Mouse (Mus musculus) small intestine, adult 2 months (tissue): ENCODE data around the gene Tle4. TPM values are rescaled to one million over a fixed set of nuclear protein-coding genes. Genes with fewer than 3 reads are reported as not detected.

ENCODE experiments used
- H3K27ac ChIP-seq: fragments of 200-500 bp; 2 replicates; pipeline ENCODE4 v1.5.1; 2012; ENCODE audit warnings: low read depth, low read length, control low read depth, inconsistent platforms; ENCODE audit not compliant: insufficient read depth
- H3K27me3 ChIP-seq: fragments of 200-500 bp; 2 replicates; pipeline ENCODE4 v1.6.1; 2012; ENCODE audit warnings: mild to moderate bottlenecking, moderate library complexity, low read length, inconsistent platforms; ENCODE audit not compliant: control insufficient read depth, insufficient read depth
- H3K36me3 ChIP-seq: fragments of 200-500 bp; 2 replicates; pipeline ENCODE4 v1.6.1; 2012; ENCODE audit warnings: mild to moderate bottlenecking, low read length, control low read depth, inconsistent platforms; ENCODE audit not compliant: control insufficient read depth, insufficient read depth
- H3K4me1 ChIP-seq: fragments of 200-500 bp; 2 replicates; pipeline ENCODE4 v1.6.1; 2012; ENCODE audit warnings: low read length, inconsistent platforms, mixed read lengths; ENCODE audit not compliant: control insufficient read depth, insufficient read depth, insufficient read length
- H3K4me3 ChIP-seq: fragments of 200-500 bp; 2 replicates; pipeline ENCODE4 v1.5.1; 2012; ENCODE audit warnings: low read depth, mild to moderate bottlenecking, control low read depth, inconsistent platforms, low read length, moderate library complexity
- CTCF ChIP-seq: fragments of 200-500 bp; IDR thresholded peaks from 2 replicates; pipeline ENCODE4 v1.5.1; 2012; ENCODE audit warnings: low read depth, mild to moderate bottlenecking, control low read depth, inconsistent platforms, low read length, moderate library complexity, mixed read lengths; ENCODE audit not compliant: insufficient replicate concordance, insufficient read length; ENCODE audit errors: extremely low read depth
- POLR2A ChIP-seq: fragments of 200-500 bp; IDR thresholded peaks from 2 replicates; pipeline ENCODE4 v1.6.1; 2012; ENCODE audit warnings: low read depth, mild to moderate bottlenecking, control low read depth, inconsistent platforms, low read length, moderate library complexity
- WGBS: fragments of 180-500 bp; shearing (Covaris S2); methylation state at CpG from one replicate; pipeline ENCODE4 v1.1.7; 2018; 5-methylcytosine and 5-hydroxymethylcytosine counted together
- polyA plus RNA-seq: library from polyadenylated mRNA; depleted of rRNA; stranded (reverse); fragments of >200 nt; gene quantifications from 2 replicates; pipeline ENCODE4 v1.2.3, GENCODE M21; 2012

The Tle4 gene
- polyA plus RNA-seq, 1 experiment, result 24.6 TPM

- Histone ChIP-seq H3K27me3 (no peaks in the 10 kb centered on the region), H3K4me3 (no peak overlapping the region), H3K36me3 (peaks cover 4% of the 10 kb centered on the region), H3K27ac (peak overlapping the region; percentile 66), H3K4me1 (peaks cover 10% of the 10 kb centered on the region; the same call in 1 of the 2 replicates)
- TF ChIP-seq POLR2A, result no peak
- WGBS, result 37% methylated on average over 3 of the region's 3 CpGs
These were observed 104.8 kb downstream of the Tle4 start for GRCm38 (mm10) chr19:14493047-14493446.

GRCm38 (mm10) chr19:14487180-14487579 is 110.7 kb downstream of the Tle4 start:
- no peak overlapping the region for H3K4me3 ChIP-seq
- no peaks in the 10 kb centered on the region; the same call in 1 of the 2 replicates for H3K36me3 ChIP-seq
- H3K27ac ChIP-seq, result no peak overlapping the region
- no peak for TF ChIP-seq POLR2A
- TF ChIP-seq CTCF, result no peak
- peaks cover 7% of the 10 kb centered on the region; the same call in 1 of the 2 replicates for H3K4me1 ChIP-seq
- 89% methylated on average over 9 of the region's 9 CpGs for WGBS
- H3K27me3 ChIP-seq, result no peaks in the 10 kb centered on the region

- no peak overlapping the region for H3K27ac ChIP-seq
- H3K36me3 ChIP-seq, result no peaks in the 10 kb centered on the region; the same call in 1 of the 2 replicates
- no peak for TF ChIP-seq CTCF
- TF ChIP-seq POLR2A, result no peak
- 86% methylated on average over 3 of the region's 3 CpGs for WGBS
- no peak overlapping the region for H3K4me3 ChIP-seq
- no peaks in the 10 kb centered on the region for H3K27me3 ChIP-seq
- peaks cover 11% of the 10 kb centered on the region; the same call in 1 of the 2 replicates for H3K4me1 ChIP-seq
These were observed 112.7 kb downstream of the Tle4 start for GRCm38 (mm10) chr19:14485176-14485575.

- Histone ChIP-seq H3K27me3 (no peaks in the 10 kb centered on the region), H3K27ac (peak overlapping the region; percentile 3; the same call in 1 of the 2 replicates), H3K36me3 (no peaks in the 10 kb centered on the region; the same call in 1 of the 2 replicates), H3K4me1 (peaks cover 21% of the 10 kb centered on the region; the same call in 1 of the 2 replicates), H3K4me3 (no peak overlapping the region)
- WGBS, result 25% methylated on average over 5 of the region's 5 CpGs
- TF ChIP-seq POLR2A, result no peak
- no peak for TF ChIP-seq CTCF
These were observed 115.2 kb downstream of the Tle4 start for GRCm38 (mm10) chr19:14482562-14483138.

- TF ChIP-seq POLR2A, result no peak
- TF ChIP-seq CTCF, result no peak
- Histone ChIP-seq H3K27ac (peak overlapping the region; percentile 74), H3K4me3 (no peak overlapping the region), H3K27me3 (no peaks in the 10 kb centered on the region), H3K36me3 (peaks cover 1% of the 10 kb centered on the region; the same call in 1 of the 2 replicates), H3K4me1 (peaks cover 21% of the 10 kb centered on the region; the same call in 1 of the 2 replicates)
- 14% methylated on average over 5 of the region's 5 CpGs for WGBS
These were observed 115.9 kb downstream of the Tle4 start for GRCm38 (mm10) chr19:14481796-14482561.

GRCm38 (mm10) chr19:14479711-14480110 is 118.1 kb downstream of the Tle4 start:
- Histone ChIP-seq H3K36me3 (peaks cover 1% of the 10 kb centered on the region; the same call in 1 of the 2 replicates), H3K4me1 (peaks cover 21% of the 10 kb centered on the region; the same call in 1 of the 2 replicates), H3K4me3 (no peak overlapping the region), H3K27ac (no peak overlapping the region), H3K27me3 (no peaks in the 10 kb centered on the region)
- no peak for TF ChIP-seq POLR2A

- Histone ChIP-seq H3K27ac (no peak overlapping the region), H3K4me3 (no peak overlapping the region), H3K36me3 (peaks cover 17% of the 10 kb centered on the region), H3K27me3 (no peaks in the 10 kb centered on the region), H3K4me1 (no peaks in the 10 kb centered on the region)
- TF ChIP-seq CTCF (no peak), POLR2A (no peak)
- WGBS, result 79% methylated on average over 8 of the region's 8 CpGs
These were observed 128.5 kb downstream of the Tle4 start for GRCm38 (mm10) chr19:14469325-14469724.
